ENCODE assay signal across 14 mouse cellular contexts in the genomic region with DNA sequence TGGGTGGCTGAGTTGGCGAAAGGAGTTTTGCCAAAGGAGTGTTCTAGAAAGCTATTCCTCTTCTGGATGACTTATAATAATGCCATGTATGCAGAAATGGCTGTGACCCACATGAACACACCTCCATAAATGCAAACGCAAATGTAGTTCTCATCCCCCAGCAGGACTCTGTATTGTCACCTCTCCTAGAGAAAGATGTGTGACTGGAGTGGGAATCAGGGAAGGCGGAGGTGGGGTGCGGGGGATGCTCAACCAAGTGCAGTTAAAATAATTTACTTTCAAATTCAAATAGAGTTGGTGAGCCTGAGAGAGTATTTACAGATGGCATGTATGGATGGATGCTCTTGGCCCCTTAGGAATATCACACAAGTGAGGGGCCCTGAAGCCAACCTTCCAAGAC. TPM values are rescaled to one million over a fixed set of nuclear protein-coding genes. Genes with fewer than 3 reads are reported as not detected.
DNase-seq lines count a peak whose midpoint lies in the region; ATAC-seq lines count a peak whose summit lies in the region.
"Had no signal": no experiment of that assay in that cellular context is flagged by ENCODE, and none has a peak within 500 bp of the region (broad histone marks: within the 10 kb centered on the region; RNA-seq: fewer than 3 reads in every experiment).

No protein-coding gene starts in this region.

- no peak overlapping the region for H3K4me3 ChIP-seq in forebrain, embryonic 12.5 days (replicated peaks)
- H3K4me3 ChIP-seq in forebrain, embryonic 11.5 days (ENCODE audit: low read depth, low read length) = no peak overlapping the region
- no peak overlapping the region for H3K4me3 ChIP-seq in hindbrain, embryonic 15.5 days
- no peak overlapping the region for H3K4me3 ChIP-seq in midbrain, embryonic 12.5 days
- H3K4me3 ChIP-seq: embryonic facial prominence, embryonic 13.5 days; heart, embryonic 10.5 days; liver, embryonic 13.5 days had no signal

- no peaks in the 10 kb centered on the region for H3K36me3 ChIP-seq in forebrain, embryonic 12.5 days (replicated peaks)
- no peaks in the 10 kb centered on the region for H3K36me3 ChIP-seq in forebrain, embryonic 11.5 days (ENCODE audit: control insufficient read depth, insufficient read depth, low read length)
- no peaks in the 10 kb centered on the region for H3K36me3 ChIP-seq in hindbrain, embryonic 15.5 days
- no peaks in the 10 kb centered on the region for H3K36me3 ChIP-seq in midbrain, embryonic 12.5 days
- H3K36me3 ChIP-seq: embryonic facial prominence, embryonic 13.5 days; heart, embryonic 10.5 days; liver, embryonic 13.5 days had no signal

- no peak for DNase-seq in forebrain, embryonic 11.5 days (ENCODE audit: low spot score)
- peak; percentile 65 for DNase-seq in brain, adult 2 months (ENCODE audit: low read depth, low spot score)
- no peak for DNase-seq in cerebellum, postnatal 10 days
- DNase-seq in retina, embryonic 14.5 days (ENCODE audit: low spot score) = no peak
- DNase-seq: cerebellum, postnatal 36 days; layer of hippocampus, postnatal 36 days; liver, embryonic 13.5 days; lung, postnatal 10 days had no signal

- no peak for ATAC-seq in forebrain, embryonic 12.5 days (ENCODE audit: low FRiP score)
- ATAC-seq in forebrain, embryonic 11.5 days (replicated peaks; ENCODE audit: low FRiP score) = no peak
- no peak for ATAC-seq in hindbrain, embryonic 15.5 days (ENCODE audit: low FRiP score, low read depth)
- no peak for ATAC-seq in midbrain, embryonic 12.5 days (ENCODE audit: low FRiP score, low read depth)
- no peak for ATAC-seq in monocyte, adult 5-6 weeks (replicated peaks; ENCODE audit: insufficient number of reproducible peaks, low FRiP score, low TSS enrichment, poor library complexity, severe bottlenecking)

- no peak overlapping the region for H3K4me2 ChIP-seq in forebrain, embryonic 12.5 days
- H3K4me2 ChIP-seq in forebrain, embryonic 11.5 days (ENCODE audit: low read depth, low read length, severe bottlenecking) = no peak overlapping the region
- no peak overlapping the region for H3K4me2 ChIP-seq in hindbrain, embryonic 15.5 days
- H3K4me2 ChIP-seq in midbrain, embryonic 12.5 days (replicated peaks) = no peak overlapping the region
- H3K4me2 ChIP-seq: embryonic facial prominence, embryonic 13.5 days; liver, embryonic 13.5 days had no signal

- H3K27ac ChIP-seq in forebrain, embryonic 12.5 days = 0 out of 2 replicates have a peak overlapping the region, but pooled peaks have one; percentile 63
- H3K27ac ChIP-seq in forebrain, embryonic 11.5 days (ENCODE audit: low read depth, low read length) = no peak overlapping the region
- H3K27ac ChIP-seq in hindbrain, embryonic 15.5 days (replicated peaks) = peak overlapping the region; percentile 70
- H3K27ac ChIP-seq in midbrain, embryonic 12.5 days (replicated peaks) = peak overlapping the region; percentile 73; the same call in 1 of the 2 replicates
- H3K27ac ChIP-seq: embryonic facial prominence, embryonic 13.5 days; heart, embryonic 10.5 days; liver, embryonic 13.5 days had no signal

- WGBS in forebrain, embryonic 12.5 days = 87% methylated on average over 4 of the region's 4 CpGs
- 89% methylated on average over 4 of the region's 4 CpGs for WGBS in forebrain, embryonic 11.5 days
- 74% methylated on average over 4 of the region's 4 CpGs for WGBS in hindbrain, embryonic 15.5 days
- WGBS in midbrain, embryonic 12.5 days = 85% methylated on average over 4 of the region's 4 CpGs

- H3K4me1 ChIP-seq in forebrain, embryonic 12.5 days = peaks cover 20% of the 10 kb centered on the region
- H3K4me1 ChIP-seq in forebrain, embryonic 11.5 days (replicated peaks; ENCODE audit: control insufficient read depth, insufficient read depth, low read length) = peaks cover 10% of the 10 kb centered on the region; the same call in 1 of the 2 replicates
- peaks cover 19% of the 10 kb centered on the region for H3K4me1 ChIP-seq in hindbrain, embryonic 15.5 days (replicated peaks)
- peaks cover 24% of the 10 kb centered on the region for H3K4me1 ChIP-seq in midbrain, embryonic 12.5 days
- H3K4me1 ChIP-seq: liver, embryonic 13.5 days had no signal

- no peaks in the 10 kb centered on the region for H3K9me3 ChIP-seq in forebrain, embryonic 12.5 days
- no peaks in the 10 kb centered on the region for H3K9me3 ChIP-seq in forebrain, embryonic 11.5 days (ENCODE audit: control insufficient read depth, low read length)
- no peaks in the 10 kb centered on the region for H3K9me3 ChIP-seq in hindbrain, embryonic 15.5 days
- no peaks in the 10 kb centered on the region for H3K9me3 ChIP-seq in midbrain, embryonic 12.5 days
- H3K9me3 ChIP-seq: embryonic facial prominence, embryonic 13.5 days; heart, embryonic 10.5 days; liver, embryonic 13.5 days had no signal

- H3K9ac ChIP-seq in forebrain, embryonic 12.5 days = no peak overlapping the region
- H3K9ac ChIP-seq in forebrain, embryonic 11.5 days (ENCODE audit: low read length) = no peak overlapping the region
- H3K9ac ChIP-seq in hindbrain, embryonic 15.5 days = no peak overlapping the region
- no peak overlapping the region for H3K9ac ChIP-seq in midbrain, embryonic 12.5 days (replicated peaks)
- H3K9ac ChIP-seq: embryonic facial prominence, embryonic 13.5 days; liver, embryonic 13.5 days had no signal

- H3K27me3 ChIP-seq in forebrain, embryonic 12.5 days = no peaks in the 10 kb centered on the region
- H3K27me3 ChIP-seq in forebrain, embryonic 11.5 days (ENCODE audit: control insufficient read depth, insufficient read depth, low read length) = no peaks in the 10 kb centered on the region
- H3K27me3 ChIP-seq in hindbrain, embryonic 15.5 days = no peaks in the 10 kb centered on the region
- no peaks in the 10 kb centered on the region for H3K27me3 ChIP-seq in midbrain, embryonic 12.5 days
- H3K27me3 ChIP-seq: embryonic facial prominence, embryonic 13.5 days; liver, embryonic 13.5 days had no signal

RNA-seq across cellular contexts. Expression of a gene that starts 55.7 kb away (rescaled TPM):
- 45.0 and 51.5 TPM in 2 replicates for polyA plus RNA-seq in forebrain, embryonic 12.5 days (2016; fragmentation: Nextera tagmentation; extraction: Ambion mirVana)
- 121 and 122 TPM in 2 replicates for polyA plus RNA-seq in forebrain, embryonic 11.5 days (2014; fragmentation: Nextera tagmentation; extraction: Ambion mirVana)
- polyA plus RNA-seq in hindbrain, embryonic 15.5 days (2015; fragmentation: Nextera tagmentation; extraction: Ambion mirVana) = 69.3 and 72.6 TPM in 2 replicates
- polyA plus RNA-seq in midbrain, embryonic 12.5 days (2016; fragmentation: Nextera tagmentation; extraction: Ambion mirVana) = 46.3 and 50.9 TPM in 2 replicates
- total RNA-seq in monocyte, adult 5-6 weeks (2017) = 400 to 470 TPM (median 447 TPM) in 3 replicates
